Mouse (Mus musculus) bone marrow, adult 2 months (tissue): ENCODE results near the gene 1110051M20Rik. TPM values are rescaled to one million over a fixed set of nuclear protein-coding genes. Genes with fewer than 3 reads are reported as not detected.

Experiments used
- H3K27ac ChIP-seq: fragments of 200-500 bp; 2 replicates; pipeline ENCODE4 v1.5.1; 2012; ENCODE audit warnings: low read depth, mild to moderate bottlenecking, control low read depth, inconsistent platforms, low read length; ENCODE audit not compliant: control insufficient read depth, poor library complexity, insufficient read depth
- H3K4me1 ChIP-seq: fragments of 200-500 bp; 2 replicates; pipeline ENCODE4 v1.6.1; 2011; ENCODE audit warnings: low read length; ENCODE audit not compliant: control insufficient read depth, insufficient read depth
- H3K4me3 ChIP-seq: fragments of 200-500 bp; replicated peaks from 2 replicates; pipeline ENCODE3; 2011; ENCODE audit warnings: mild to moderate bottlenecking, low read depth, low read length, control low read depth; ENCODE audit not compliant: control insufficient read depth
- CTCF ChIP-seq: fragments of 200-500 bp; IDR thresholded peaks from 2 replicates; pipeline ENCODE4 v1.5.1; 2011; ENCODE audit warnings: low read length, control low read depth; ENCODE audit not compliant: control insufficient read depth, insufficient read depth
- POLR2A ChIP-seq: fragments of 200-500 bp; IDR thresholded peaks from 2 replicates; pipeline ENCODE4 v1.6.1; 2011; ENCODE audit warnings: low read depth, mild to moderate bottlenecking, control low read depth, low read length, borderline replicate concordance; ENCODE audit not compliant: control insufficient read depth
- WGBS: fragments of 180-500 bp; shearing (Covaris S2); methylation state at CpG from one replicate; pipeline ENCODE4 v1.1.7; 2018; 5-methylcytosine and 5-hydroxymethylcytosine counted together
- polyA plus RNA-seq: library from polyadenylated mRNA; stranded (reverse); fragments of >200 nt; gene quantifications from 2 replicates; pipeline ENCODE4 v1.2.4, GENCODE M21; 2011; ENCODE audit warnings: low replicate concordance; ENCODE audit not compliant: missing spikeins, insufficient read depth, insufficient read length

The 1110051M20Rik gene
- polyA plus RNA-seq, 1 experiment: 7.8 TPM

- Histone ChIP-seq H3K4me1 (no peaks in the 10 kb centered on the region), H3K27ac (no peak overlapping the region), H3K4me3 (no peak overlapping the region)
- 70% methylated on average over 10 of the region's 10 CpGs for WGBS
- TF ChIP-seq CTCF (peak; percentile 29; the same call in 1 of the 2 replicates), POLR2A (no peak)
These were observed 165.6 kb downstream of the 1110051M20Rik start for GRCm38 (mm10) chr2:91278749-91279371.

GRCm38 (mm10) chr2:91269687-91270133 is 174.8 kb downstream of the 1110051M20Rik start:
- no peak overlapping the region for H3K27ac ChIP-seq
- 87% methylated on average over 8 of the region's 8 CpGs for WGBS
- no peak for TF ChIP-seq CTCF
- TF ChIP-seq POLR2A: no peak
- H3K4me1 ChIP-seq: peaks cover 2% of the 10 kb centered on the region; the same call in 1 of the 2 replicates
- H3K4me3 ChIP-seq: no peak overlapping the region

- Histone ChIP-seq H3K4me3 (no peak overlapping the region), H3K4me1 (peaks cover 2% of the 10 kb centered on the region; the same call in 1 of the 2 replicates), H3K27ac (no peak overlapping the region)
- 86% methylated on average over 2 of the region's 2 CpGs for WGBS
- no peak for TF ChIP-seq CTCF
These were observed 175.8 kb downstream of the 1110051M20Rik start for GRCm38 (mm10) chr2:91268706-91269105.

- Histone ChIP-seq H3K4me1 (peaks cover 2% of the 10 kb centered on the region; the same call in 1 of the 2 replicates), H3K4me3 (no peak overlapping the region), H3K27ac (no peak overlapping the region)
- TF ChIP-seq CTCF (no peak), POLR2A (no peak)
- 96% methylated on average over 3 of the region's 3 CpGs for WGBS
These were observed 176.5 kb downstream of the 1110051M20Rik start for GRCm38 (mm10) chr2:91268042-91268441.

- 2% methylated on average over 72 of the region's 72 CpGs for WGBS
- TF ChIP-seq CTCF (no peak), POLR2A (peak; percentile 79; the same call in 1 of the 2 replicates)
These were observed 179.5 kb downstream of the 1110051M20Rik start, which contains the start of gene Arfgap2 for GRCm38 (mm10) chr2:91264711-91265681. TSS of gene Arfgap2 (plus strand) at chr2:91264974.

GRCm38 (mm10) chr2:91263692-91264660 is 180.5 kb downstream of the 1110051M20Rik start:
- no peak for TF ChIP-seq CTCF
- TF ChIP-seq POLR2A: no peak

More at GRCm38 (mm10) chr2:91264711-91265681, 179.5 kb downstream of the 1110051M20Rik start, which contains the start of gene Arfgap2:
- H3K4me3 ChIP-seq: peak within 1 kb of the TSS; percentile 76
- peaks cover 2% of the 10 kb centered on the region; the same call in 1 of the 2 replicates for H3K4me1 ChIP-seq
- peak within 1 kb of the TSS; percentile 91 for H3K27ac ChIP-seq

GRCm38 (mm10) chr2:91259493-91259892 is 185.0 kb downstream of the 1110051M20Rik start:
- no peak overlapping the region for H3K27ac ChIP-seq
- H3K4me1 ChIP-seq: no peaks in the 10 kb centered on the region; the same call in 1 of the 2 replicates
- WGBS: 86% methylated on average over 1 of the region's 1 CpGs
- H3K4me3 ChIP-seq: no peak overlapping the region
- no peak for TF ChIP-seq CTCF
- no peak for TF ChIP-seq POLR2A

More at GRCm38 (mm10) chr2:91263692-91264660, 180.5 kb downstream of the 1110051M20Rik start:
- H3K4me1 ChIP-seq: peaks cover 2% of the 10 kb centered on the region; the same call in 1 of the 2 replicates
- 91% methylated on average over 17 of the region's 17 CpGs for WGBS
- no peak overlapping the region for H3K27ac ChIP-seq
- H3K4me3 ChIP-seq: no peak overlapping the region
